Mouse (Mus musculus) heart, embryonic 11.5 days (tissue): ENCODE data around the gene Prok2. TPM values are rescaled to one million over a fixed set of nuclear protein-coding genes. Genes with fewer than 3 reads are reported as not detected.

Experiments used
- ATAC-seq: fragments of 200-750 bp; cut with Nextera tagmentation; replicated peaks from 2 replicates; pipeline ENCODE4 v1.8.0; 2017; ENCODE audit warnings: moderate library complexity; ENCODE audit not compliant: insufficient number of reproducible peaks, low FRiP score, low TSS enrichment
- H3K27ac ChIP-seq: fragments of 300-500 bp; sonication (generic); 2 replicates; pipeline ENCODE4 v1.5.1; 2014; ENCODE audit warnings: mild to moderate bottlenecking, low read depth, low read length
- H3K27me3 ChIP-seq: fragments of 300-500 bp; sonication (generic); 2 replicates; pipeline ENCODE4 v1.6.1; 2014; ENCODE audit warnings: mild to moderate bottlenecking, low read length, mixed read lengths; ENCODE audit not compliant: control insufficient read depth, insufficient read depth
- H3K36me3 ChIP-seq: fragments of 300-500 bp; sonication (generic); 2 replicates; pipeline ENCODE4 v1.6.1; 2014; ENCODE audit warnings: mild to moderate bottlenecking, low read length, moderate library complexity, mixed read lengths; ENCODE audit not compliant: control insufficient read depth, insufficient read depth
- H3K4me1 ChIP-seq: fragments of 300-500 bp; sonication (generic); 2 replicates; pipeline ENCODE4 v1.6.1; 2014; ENCODE audit warnings: low read length; ENCODE audit not compliant: control insufficient read depth, insufficient read depth
- H3K4me2 ChIP-seq: fragments of 300-500 bp; sonication (generic); 2 replicates; pipeline ENCODE4 v1.6.1; 2014; ENCODE audit warnings: mild to moderate bottlenecking, moderate library complexity
- H3K4me3 ChIP-seq: fragments of 300-500 bp; sonication (generic); 2 replicates; pipeline ENCODE4 v1.5.1; 2014; ENCODE audit warnings: low read depth, low read length
- H3K9ac ChIP-seq: fragments of 300-500 bp; sonication (generic); 2 replicates; pipeline ENCODE4 v1.6.1; 2014; ENCODE audit warnings: mild to moderate bottlenecking, low read depth, low read length, moderate library complexity
- H3K9me3 ChIP-seq: fragments of 300-500 bp; sonication (generic); replicated peaks from 2 replicates; pipeline ENCODE4 v1.6.1; 2016; ENCODE audit warnings: low read length; ENCODE audit not compliant: control insufficient read depth
- WGBS: fragments of 180-500 bp; shearing (Covaris S2); extraction: QIAGEN DNeasy Blood & Tissue Kit; methylation state at CpG from one replicate; pipeline ENCODE4 v1.1.7; 2014; ENCODE audit not compliant: insufficient replicate concordance; 5-methylcytosine and 5-hydroxymethylcytosine counted together
- polyA plus RNA-seq: library from polyadenylated mRNA; unstranded; fragments of >200 nt; fragmentation: Nextera tagmentation; extraction: Ambion mirVana; gene quantifications from 2 replicates; pipeline ENCODE4 v1.2.1, GENCODE M21; 2014

The Prok2 gene
- not detected in 2 replicates for polyA plus RNA-seq

- no peaks in the 10 kb centered on the region for H3K36me3 ChIP-seq
- no peak for ATAC-seq
- H3K27ac ChIP-seq, result no peak within 1 kb of the TSS
- peak within 1 kb of the TSS; percentile 44; the same call in 1 of the 2 replicates for H3K9ac ChIP-seq
- peak within 1 kb of the TSS; percentile 54 for H3K4me3 ChIP-seq
- H3K9me3 ChIP-seq, result no peaks in the 10 kb centered on the region
- H3K27me3 ChIP-seq, result peaks cover 48% of the 10 kb centered on the region
- WGBS, result under 1% methylated on average over 53 of the region's 61 CpGs
- peaks cover 4% of the 10 kb centered on the region; the same call in 1 of the 2 replicates for H3K4me1 ChIP-seq
- H3K4me2 ChIP-seq, result peak within 1 kb of the TSS; percentile 85
Measured at GRCm38 (mm10) chr6:99725971-99726561, at the start of gene Prok2. Gene Prok2 (minus strand): TSS chr6:99726392.

- Histone ChIP-seq H3K9ac (no peak overlapping the region), H3K27me3 (0 out of 2 replicates have a peak, but pooled peaks cover 4% of the 10 kb centered on the region), H3K4me2 (no peak overlapping the region), H3K27ac (no peak overlapping the region), H3K4me1 (no peaks in the 10 kb centered on the region), H3K4me3 (no peak overlapping the region), H3K36me3 (no peaks in the 10 kb centered on the region), H3K9me3 (no peaks in the 10 kb centered on the region)
- ATAC-seq, result no peak
- 72% methylated on average over 10 of the region's 10 CpGs for WGBS
Measured at GRCm38 (mm10) chr6:99774680-99775079, 48.5 kb upstream of the Prok2 start.

- 50% methylated on average over 5 of the region's 5 CpGs for WGBS
- no peak for ATAC-seq
- H3K9ac ChIP-seq, result no peak overlapping the region
- H3K4me1 ChIP-seq, result no peaks in the 10 kb centered on the region
- no peaks in the 10 kb centered on the region for H3K27me3 ChIP-seq
- no peaks in the 10 kb centered on the region for H3K36me3 ChIP-seq
- no peak overlapping the region for H3K27ac ChIP-seq
- no peak overlapping the region for H3K4me3 ChIP-seq
- no peak overlapping the region for H3K4me2 ChIP-seq
- no peaks in the 10 kb centered on the region for H3K9me3 ChIP-seq
Measured at GRCm38 (mm10) chr6:99768495-99768894, 42.3 kb upstream of the Prok2 start.

- Histone ChIP-seq H3K4me1 (no peaks in the 10 kb centered on the region), H3K27me3 (no peaks in the 10 kb centered on the region), H3K9ac (no peak overlapping the region), H3K9me3 (no peaks in the 10 kb centered on the region), H3K4me3 (no peak overlapping the region), H3K36me3 (no peaks in the 10 kb centered on the region), H3K4me2 (no peak overlapping the region), H3K27ac (no peak overlapping the region)
- ATAC-seq, result no peak
- 78% methylated on average over 3 of the region's 3 CpGs for WGBS
Measured at GRCm38 (mm10) chr6:99764916-99765315, 38.7 kb upstream of the Prok2 start.

GRCm38 (mm10) chr6:99762069-99762985, 36.1 kb upstream of the Prok2 start:
- 70% methylated on average over 14 of the region's 14 CpGs for WGBS
- no peak for ATAC-seq

GRCm38 (mm10) chr6:99756105-99756504, 29.9 kb upstream of the Prok2 start:
- no peak overlapping the region for H3K4me2 ChIP-seq
- no peak for ATAC-seq
- H3K4me1 ChIP-seq, result no peaks in the 10 kb centered on the region
- no peak overlapping the region for H3K9ac ChIP-seq
- H3K4me3 ChIP-seq, result no peak overlapping the region
- WGBS, result 83% methylated on average over 9 of the region's 9 CpGs
- H3K27ac ChIP-seq, result no peak overlapping the region
- 0 out of 2 replicates have a peak, but pooled peaks cover 5% of the 10 kb centered on the region for H3K27me3 ChIP-seq
- no peaks in the 10 kb centered on the region for H3K9me3 ChIP-seq
- no peaks in the 10 kb centered on the region for H3K36me3 ChIP-seq

More at GRCm38 (mm10) chr6:99762069-99762985, 36.1 kb upstream of the Prok2 start:
- no peak overlapping the region for H3K27ac ChIP-seq
- H3K9me3 ChIP-seq, result no peaks in the 10 kb centered on the region
- H3K4me2 ChIP-seq, result no peak overlapping the region
- H3K36me3 ChIP-seq, result no peaks in the 10 kb centered on the region
- no peak overlapping the region for H3K9ac ChIP-seq
- H3K27me3 ChIP-seq, result no peaks in the 10 kb centered on the region
- no peak overlapping the region for H3K4me3 ChIP-seq
- no peaks in the 10 kb centered on the region for H3K4me1 ChIP-seq

- no peaks in the 10 kb centered on the region for H3K9me3 ChIP-seq
- H3K4me3 ChIP-seq, result no peak overlapping the region
- 65% methylated on average over 6 of the region's 6 CpGs for WGBS
- no peak overlapping the region for H3K4me2 ChIP-seq
- no peak overlapping the region for H3K9ac ChIP-seq
- no peak overlapping the region for H3K27ac ChIP-seq
- H3K4me1 ChIP-seq, result no peaks in the 10 kb centered on the region
- ATAC-seq, result no peak
- 0 out of 2 replicates have a peak, but pooled peaks cover 5% of the 10 kb centered on the region for H3K27me3 ChIP-seq
- no peaks in the 10 kb centered on the region for H3K36me3 ChIP-seq
Measured at GRCm38 (mm10) chr6:99751308-99751707, 25.1 kb upstream of the Prok2 start.

- no peak overlapping the region for H3K4me3 ChIP-seq
- H3K36me3 ChIP-seq, result no peaks in the 10 kb centered on the region
- ATAC-seq, result no peak
- H3K4me1 ChIP-seq, result no peaks in the 10 kb centered on the region
- H3K27ac ChIP-seq, result no peak overlapping the region
- no peak overlapping the region for H3K4me2 ChIP-seq
- H3K9ac ChIP-seq, result no peak overlapping the region
- 0 out of 2 replicates have a peak, but pooled peaks cover 1% of the 10 kb centered on the region for H3K27me3 ChIP-seq
- H3K9me3 ChIP-seq, result no peaks in the 10 kb centered on the region
- 72% methylated on average over 5 of the region's 5 CpGs for WGBS
Measured at GRCm38 (mm10) chr6:99746275-99746674, 20.1 kb upstream of the Prok2 start.
